Mouse (Mus musculus): ENCODE results near the gene Tsku. TPM values are rescaled to one million over a fixed set of nuclear protein-coding genes. Genes with fewer than 3 reads are reported as not detected.

The Tsku gene
- polyA plus RNA-seq, 1 experiment from 2014 or later: 9.4 TPM

Other genes starting within 250 kb of the Tsku start
- gene Myo7a, start 241.8 kb downstream of the Tsku start, polyA plus RNA-seq (2014; fragmentation: Nextera tagmentation; extraction: Ambion mirVana): 18.1 and 19.1 TPM in 2 replicates
- 0.32 TPM in 1 of 2 replicates, not detected in the other for gene Omp, start 215.8 kb downstream of the Tsku start, polyA plus RNA-seq (2014; fragmentation: Nextera tagmentation; extraction: Ambion mirVana)
- gene Capn5, start 183.1 kb downstream of the Tsku start, polyA plus RNA-seq (2014; fragmentation: Nextera tagmentation; extraction: Ambion mirVana): 5.8 and 6.1 TPM in 2 replicates
- not detected in 2 replicates for gene B3gnt6, start 161.8 kb downstream of the Tsku start, polyA plus RNA-seq (2014; fragmentation: Nextera tagmentation; extraction: Ambion mirVana)
- 16.3 and 16.5 TPM in 2 replicates for gene Acer3, start 40.1 kb downstream of the Tsku start, polyA plus RNA-seq (2014; fragmentation: Nextera tagmentation; extraction: Ambion mirVana)
- gene Gucy2d, start 79.1 kb upstream of the Tsku start, polyA plus RNA-seq (2014; fragmentation: Nextera tagmentation; extraction: Ambion mirVana): not detected in 2 replicates
- 4.4 and 5.2 TPM in 2 replicates for gene Lrrc32, start 128.0 kb upstream of the Tsku start, polyA plus RNA-seq (2014; fragmentation: Nextera tagmentation; extraction: Ambion mirVana)

Data from forebrain, embryonic 11.5 days (tissue).